Mouse (Mus musculus): ENCODE data around the gene Oscar.
A peak's percentile ranks its signal among the peaks of the same experiment; 100 is the strongest.

Gene Oscar

GRCm38 (mm10) chr7:3616057-3616388, at the start of gene Oscar:
Gene Oscar, minus strand, starts transcription at chr7:3616157.
- no peak for DNase-seq (ENCODE audit: low spot score in 2 of 2)

GRCm38 (mm10) chr7:3665215-3666114, 49.5 kb upstream of the Oscar start, which contains the start of gene Leng1:
Gene Leng1, minus strand, starts transcription at chr7:3665840.
- peak; percentile 98 to 99 for DNase-seq (ENCODE audit: low spot score in 2 of 2)

GRCm38 (mm10) chr7:3664524-3665214, 48.7 kb upstream of the Oscar start:
- DNase-seq (ENCODE audit: low spot score in 2 of 2) = no peak

GRCm38 (mm10) chr7:3658578-3658977, 42.6 kb upstream of the Oscar start:
- no peak for DNase-seq (ENCODE audit: low spot score in 2 of 2)

- no peak for DNase-seq (ENCODE audit: low spot score in 2 of 2)
Measured at GRCm38 (mm10) chr7:3656966-3657365, 41.0 kb upstream of the Oscar start.

GRCm38 (mm10) chr7:3646641-3647040, 30.7 kb upstream of the Oscar start:
- DNase-seq (ENCODE audit: low spot score in 2 of 2) = no peak

GRCm38 (mm10) chr7:3646188-3646587, 30.2 kb upstream of the Oscar start:
- no peak for DNase-seq (ENCODE audit: low spot score in 2 of 2)

- peak in 1 of 2 experiments; percentile 57 for DNase-seq (ENCODE audit: low spot score in 2 of 2)
Measured at GRCm38 (mm10) chr7:3645488-3646025, 29.6 kb upstream of the Oscar start.

GRCm38 (mm10) chr7:3644672-3645487, 28.9 kb upstream of the Oscar start, which contains the start of gene Cnot3:
Gene Cnot3, plus strand, starts transcription at chr7:3645268.
- DNase-seq (ENCODE audit: low spot score in 2 of 2) = peak; percentile 99 to 100

- no peak for DNase-seq (ENCODE audit: low spot score in 2 of 2)
Measured at GRCm38 (mm10) chr7:3644348-3644671, 28.4 kb upstream of the Oscar start.

GRCm38 (mm10) chr7:3643843-3644242, 27.9 kb upstream of the Oscar start:
- no peak for DNase-seq (ENCODE audit: low spot score in 2 of 2)

GRCm38 (mm10) chr7:3643412-3643811, 27.5 kb upstream of the Oscar start:
- DNase-seq (ENCODE audit: low spot score in 2 of 2) = no peak

GRCm38 (mm10) chr7:3630478-3630815, 14.5 kb upstream of the Oscar start:
- DNase-seq (ENCODE audit: low spot score in 2 of 2) = no peak

GRCm38 (mm10) chr7:3629543-3630477, 13.9 kb upstream of the Oscar start, which contains the start of the genes Tfpt and Prpf31:
Gene Tfpt, minus strand, starts transcription at chr7:3629929.
Gene Prpf31, plus strand, starts transcription at chr7:3629985.
- DNase-seq (ENCODE audit: low spot score in 2 of 2) = peak; percentile 95 to 96

GRCm38 (mm10) chr7:3629030-3629429, 13.1 kb upstream of the Oscar start:
- no peak for DNase-seq (ENCODE audit: low spot score in 2 of 2)

- DNase-seq (ENCODE audit: low spot score in 2 of 2) = peak; percentile 94 to 95
Measured at GRCm38 (mm10) chr7:3617242-3617995, 1.5 kb upstream of the Oscar start, which contains the start of gene Ndufa3. Gene Ndufa3, plus strand, starts transcription at chr7:3617373.

- peak in 1 of 2 experiments; percentile 66 for DNase-seq (ENCODE audit: low spot score in 2 of 2)
Measured at GRCm38 (mm10) chr7:3616389-3617241, 658 bp upstream of the Oscar start.

- no peak for DNase-seq (ENCODE audit: low spot score in 2 of 2)
Measured at GRCm38 (mm10) chr7:3614021-3614420, 1.9 kb downstream of the Oscar start.

GRCm38 (mm10) chr7:3611006-3611405, 5.0 kb downstream of the Oscar start:
- no peak for DNase-seq (ENCODE audit: low spot score in 2 of 2)

Data from right cerebral cortex, postnatal 10 days (tissue).